Mouse (Mus musculus) brain, embryonic 14.5 days (tissue): Measurements from ENCODE around the gene Grhl1.

Experiments
- CTCF ChIP-seq: fragments of 200-500 bp; IDR thresholded peaks from 2 replicates; pipeline ENCODE4 v1.5.1; 2012; ENCODE audit warnings: inconsistent platforms, mild to moderate bottlenecking, moderate library complexity, borderline replicate concordance; ENCODE audit not compliant: insufficient read depth, insufficient read length; ENCODE audit errors: extremely low read depth
- POLR2A ChIP-seq: fragments of 200-500 bp; IDR thresholded peaks from 2 replicates; pipeline ENCODE4 v1.6.1; 2012; ENCODE audit warnings: mild to moderate bottlenecking, inconsistent platforms, borderline replicate concordance; ENCODE audit not compliant: poor library complexity, insufficient read depth, insufficient read length, severe bottlenecking; ENCODE audit errors: extremely low read depth

GRCm38 (mm10) chr12:24573275-24573580, 1.1 kb downstream of the Grhl1 start:
- TF ChIP-seq CTCF (no peak), POLR2A (no peak)
